Mouse (Mus musculus) naive thymus-derived CD4-positive, alpha-beta T cell, adult 2 months (primary cell): ENCODE measurements around the gene Sytl2.
A peak's percentile ranks its signal among the peaks of the same experiment; 100 is the strongest.

ENCODE experiments used
- DNase-seq: peaks from one replicate; pipeline ENCODE4 v3.0.0-alpha.2; 2011; ENCODE audit warnings: low read depth

The Sytl2 gene

DNA sequence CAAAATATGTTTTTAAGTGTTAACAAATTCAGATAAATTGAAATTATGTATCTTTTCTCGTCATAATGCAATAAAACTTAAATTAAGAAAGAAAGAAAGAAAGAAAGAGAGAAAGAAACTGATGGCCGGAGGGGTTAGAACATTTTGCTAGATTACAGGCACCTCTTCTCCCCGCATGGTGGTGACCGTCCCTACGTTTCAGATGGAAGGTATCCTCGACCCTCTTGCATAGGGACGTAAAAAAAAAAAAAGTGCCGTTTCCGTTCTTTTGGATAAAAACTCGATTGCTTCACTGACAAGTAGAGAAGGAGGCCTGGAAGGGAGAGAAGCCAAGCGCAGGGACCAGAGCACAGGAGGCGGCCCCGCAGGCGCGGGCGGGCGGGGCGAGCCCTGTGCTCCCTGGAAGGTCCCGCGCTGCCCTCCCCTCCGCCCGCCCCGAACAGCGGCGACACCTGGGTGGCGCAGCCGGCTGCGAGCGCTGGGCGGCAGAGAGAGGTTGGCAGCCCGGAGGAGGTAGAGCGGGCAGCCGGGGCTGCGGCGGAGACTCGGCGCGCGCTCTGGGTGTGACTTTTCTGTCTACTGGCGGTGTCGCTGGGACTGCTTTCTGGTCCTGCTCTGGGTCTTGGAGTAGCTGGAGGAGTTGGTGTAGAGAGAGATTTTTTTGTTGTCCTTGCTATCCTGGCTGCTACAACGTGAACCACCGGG is at the start of gene Sytl2:
Sytl2 (plus strand) TSS at position 311 of the 705 bp plus-strand sequence.
- peak; percentile 79 for DNase-seq

DNA sequence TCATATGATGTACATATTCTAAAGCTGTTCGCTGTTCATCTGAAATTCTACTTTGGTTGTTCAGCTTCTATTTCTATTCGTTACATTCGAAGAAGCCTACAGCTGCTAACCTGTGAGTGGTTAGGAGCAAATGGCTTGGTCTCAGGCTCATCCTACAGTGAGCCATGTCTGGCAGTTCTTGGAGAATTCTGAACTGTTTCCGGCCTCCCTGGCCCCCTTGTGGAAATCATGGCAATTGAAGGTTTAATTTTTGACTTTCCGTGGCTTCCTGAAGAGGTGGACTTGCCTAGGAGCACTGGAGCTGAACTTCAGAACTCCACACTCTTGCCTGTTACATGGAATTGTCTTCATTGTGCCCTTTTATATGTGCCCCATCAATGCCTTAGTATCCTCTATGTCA is 49.1 kb upstream of the Sytl2 start:
- no peak for DNase-seq

DNA sequence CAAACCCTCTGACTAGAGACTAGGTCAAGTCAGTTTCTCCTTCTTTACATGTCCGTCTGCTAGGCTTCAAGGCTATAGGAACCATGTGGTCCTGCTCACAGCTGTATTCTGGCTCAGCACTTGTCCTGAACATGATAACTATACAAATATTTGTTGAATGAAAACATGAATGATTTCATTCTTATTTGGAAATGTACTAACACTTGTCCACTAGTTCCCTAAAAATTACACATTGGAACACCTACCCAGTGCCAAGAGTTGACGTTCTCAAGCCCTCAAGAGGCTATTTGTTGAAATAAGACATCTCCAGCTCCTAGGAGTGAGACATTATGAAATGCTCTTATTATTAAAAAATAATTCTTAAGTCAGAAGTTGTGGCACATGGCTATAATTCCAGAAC is 43.4 kb upstream of the Sytl2 start:
- no peak for DNase-seq

DNA sequence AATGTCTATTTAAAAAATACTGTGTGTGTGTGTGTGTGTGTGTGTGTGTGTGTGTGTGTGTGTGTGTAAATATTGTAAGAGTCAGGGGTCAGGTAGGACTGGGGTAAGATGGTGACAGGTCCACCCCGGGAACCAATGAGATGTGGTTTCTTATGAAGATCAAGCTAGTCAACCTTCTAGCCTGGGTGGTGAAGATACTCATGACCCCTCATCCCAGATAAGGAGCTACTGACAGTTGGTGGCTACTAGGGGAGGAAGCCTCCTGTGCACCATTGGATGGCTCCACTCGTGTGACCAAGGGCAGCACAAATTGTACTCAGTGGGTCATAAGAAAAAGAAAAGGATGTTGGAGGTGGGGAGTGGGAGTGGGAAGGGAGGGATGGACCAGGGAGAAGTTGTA is 42.2 kb upstream of the Sytl2 start:
- DNase-seq, result no peak

DNA sequence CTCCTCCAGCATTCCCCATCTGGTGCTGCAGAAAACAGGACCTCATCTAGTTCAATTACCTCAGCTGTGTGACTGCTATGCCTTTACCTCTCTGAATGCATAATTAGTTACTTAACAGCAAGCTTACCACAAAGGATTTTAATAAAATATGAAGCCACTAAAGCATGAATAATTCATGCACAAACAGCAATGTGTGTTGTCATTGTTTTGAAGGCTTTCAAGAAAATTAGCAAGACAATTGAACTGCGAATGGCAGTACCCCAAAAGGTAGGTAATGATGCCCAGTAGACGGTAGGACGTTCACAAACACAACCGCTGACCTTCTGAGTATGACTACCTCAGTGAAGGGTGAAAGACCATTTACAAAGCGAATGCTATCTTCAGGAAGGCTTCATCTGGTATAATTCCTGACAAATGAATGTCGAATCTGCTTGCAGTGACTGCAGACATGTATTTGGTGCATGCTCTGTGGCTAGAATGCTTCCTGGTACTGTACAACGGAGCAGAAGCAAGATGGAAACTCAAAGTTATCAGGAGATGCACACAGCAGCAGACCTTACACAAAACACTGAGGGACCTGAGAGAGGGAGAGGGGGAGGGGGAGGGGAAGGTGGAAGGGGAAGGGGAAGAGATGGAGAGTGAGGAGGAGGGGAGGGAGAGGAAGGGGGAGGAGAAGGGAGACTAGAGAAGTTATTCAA is 40.0 kb upstream of the Sytl2 start:
- no peak for DNase-seq

DNA sequence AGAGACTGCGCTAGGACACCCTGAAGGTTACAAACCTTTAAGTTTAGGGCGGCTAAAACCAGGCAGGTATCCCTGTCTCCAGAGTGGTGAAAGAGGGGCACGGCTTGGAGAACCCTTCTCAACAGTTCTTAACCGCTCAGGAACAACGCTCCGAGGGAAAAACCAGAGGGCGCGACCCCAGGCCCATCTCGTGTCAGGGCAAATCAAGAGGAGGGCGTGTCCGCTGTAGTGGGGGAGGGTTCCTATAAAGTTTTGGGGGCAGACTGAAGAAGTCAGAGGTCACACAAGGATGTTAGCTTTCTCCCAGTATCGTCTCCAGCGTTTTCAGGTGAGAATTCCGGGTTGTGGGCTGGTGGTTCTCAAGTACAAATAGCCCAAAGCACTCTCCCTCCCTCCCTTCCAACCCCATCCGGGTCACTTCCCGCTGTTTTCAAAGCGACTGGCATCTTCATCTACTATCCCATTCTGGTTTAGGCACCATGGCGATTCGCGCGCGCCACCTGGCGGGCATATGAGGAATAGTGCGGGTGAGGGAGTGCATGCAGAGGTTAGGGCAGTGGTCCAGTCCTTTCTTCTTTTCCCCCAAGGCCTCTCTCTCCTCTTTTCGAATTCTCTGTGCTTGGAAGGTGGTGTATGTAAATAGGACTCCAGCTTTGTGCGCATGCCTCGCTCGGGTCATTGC is 36.6 kb upstream of the Sytl2 start, which contains the start of gene Ccdc83:
Ccdc83 (minus strand) TSS at position 489 of the 682 bp plus-strand sequence.
- DNase-seq, result peak; percentile 80

DNA sequence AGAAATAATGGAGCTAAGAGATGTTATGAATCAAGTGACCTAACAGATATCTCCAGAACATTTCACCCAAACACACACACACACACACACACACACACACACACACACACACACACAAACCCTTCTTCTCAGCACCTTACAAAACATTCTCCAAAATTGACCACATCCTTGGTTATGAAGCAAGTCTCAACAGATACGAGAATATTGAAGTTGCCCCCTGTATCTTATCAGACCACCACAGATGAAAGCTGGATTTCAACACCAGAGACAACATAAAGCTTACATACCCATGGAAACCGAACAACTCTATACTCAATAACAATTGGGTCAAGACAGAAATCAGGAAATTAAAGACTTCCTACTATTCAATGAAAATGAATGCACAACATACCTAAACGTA is 31.9 kb upstream of the Sytl2 start:
- DNase-seq, result no peak

DNA sequence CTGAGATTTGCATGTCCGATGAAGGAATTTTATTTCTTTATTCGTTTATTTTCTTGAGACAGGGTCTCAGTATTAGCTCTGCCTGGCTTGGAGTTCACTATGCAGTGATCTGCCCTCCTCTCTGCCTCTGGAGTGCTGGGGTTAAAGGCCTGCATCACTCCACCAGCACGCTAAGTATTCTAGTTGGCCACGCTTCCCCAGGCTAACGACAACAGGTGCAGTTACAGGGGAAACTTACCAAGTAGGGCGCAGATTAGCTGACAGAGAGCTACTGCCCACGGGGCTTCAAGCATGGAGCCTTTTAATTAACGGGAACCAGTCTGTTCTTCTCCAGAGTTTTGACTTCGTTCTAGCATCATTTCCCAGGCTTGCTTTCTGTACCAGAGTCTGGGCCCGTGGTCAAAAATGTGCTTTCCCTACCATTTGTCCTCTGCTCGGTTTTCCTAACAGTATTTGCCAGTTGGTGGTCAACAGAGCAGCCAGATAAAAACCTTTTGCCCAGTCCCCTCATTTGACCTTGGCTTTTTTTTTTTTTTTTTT is 27.4 kb upstream of the Sytl2 start:
- no peak for DNase-seq

DNA sequence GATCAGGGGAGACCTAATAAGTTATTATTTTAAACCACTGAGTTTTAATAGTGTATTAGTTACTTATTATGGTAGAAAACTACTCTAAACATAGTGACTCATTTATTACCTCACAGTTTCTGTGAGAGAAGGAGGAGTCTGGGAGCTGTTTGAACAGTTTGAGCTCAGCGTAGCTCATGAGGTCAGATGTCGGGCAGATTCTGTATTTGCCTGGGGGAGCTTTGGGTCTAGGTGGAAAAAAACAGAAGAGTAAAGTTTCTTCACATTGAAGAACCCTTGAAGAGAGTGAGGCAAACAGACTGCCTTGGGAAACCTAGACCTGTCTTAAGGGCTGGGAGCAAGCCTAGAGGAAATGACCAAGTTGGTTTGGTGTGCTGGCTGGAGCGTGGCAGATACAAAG is 24.8 kb upstream of the Sytl2 start:
- no peak for DNase-seq

DNA sequence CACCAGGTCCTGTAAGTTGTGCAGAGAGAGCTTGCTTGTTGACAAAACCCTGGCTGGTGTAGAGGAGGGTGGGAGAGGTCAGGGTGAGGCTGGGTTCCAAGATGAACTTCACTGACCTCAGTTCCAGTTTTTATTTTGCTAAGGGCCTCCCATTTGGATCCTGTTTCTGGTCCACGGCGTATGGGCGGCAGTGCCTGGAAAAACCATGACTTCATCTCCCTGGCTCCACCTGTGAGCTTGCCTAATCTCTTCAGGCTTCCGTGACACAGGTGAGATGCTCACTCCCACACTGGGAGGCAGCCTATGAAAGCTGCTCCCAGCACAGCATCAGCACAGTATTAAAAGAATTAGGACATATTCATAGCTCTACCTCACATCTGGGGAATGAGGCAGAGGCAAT is 24.3 kb upstream of the Sytl2 start:
- DNase-seq, result no peak

DNA sequence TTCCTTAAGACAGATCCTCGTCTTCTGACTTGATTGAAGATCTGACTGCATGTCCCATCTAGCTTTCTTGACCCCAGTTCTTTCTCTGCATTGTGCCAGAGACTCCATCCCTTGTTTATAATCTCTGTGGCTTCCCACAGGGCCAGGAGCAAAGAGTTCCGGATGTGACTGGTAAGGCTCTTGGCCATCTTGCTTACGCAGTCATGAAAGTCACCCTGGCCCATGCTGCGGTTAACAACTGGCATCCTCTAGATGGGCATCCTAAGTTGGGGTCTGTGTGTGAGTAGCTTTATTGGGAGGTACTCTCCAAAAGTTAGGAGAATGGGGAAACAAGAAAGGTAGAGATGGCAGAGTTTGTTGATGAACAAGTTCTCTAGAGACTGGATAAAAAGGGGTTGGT is 22.9 kb upstream of the Sytl2 start:
- DNase-seq, result no peak

DNA sequence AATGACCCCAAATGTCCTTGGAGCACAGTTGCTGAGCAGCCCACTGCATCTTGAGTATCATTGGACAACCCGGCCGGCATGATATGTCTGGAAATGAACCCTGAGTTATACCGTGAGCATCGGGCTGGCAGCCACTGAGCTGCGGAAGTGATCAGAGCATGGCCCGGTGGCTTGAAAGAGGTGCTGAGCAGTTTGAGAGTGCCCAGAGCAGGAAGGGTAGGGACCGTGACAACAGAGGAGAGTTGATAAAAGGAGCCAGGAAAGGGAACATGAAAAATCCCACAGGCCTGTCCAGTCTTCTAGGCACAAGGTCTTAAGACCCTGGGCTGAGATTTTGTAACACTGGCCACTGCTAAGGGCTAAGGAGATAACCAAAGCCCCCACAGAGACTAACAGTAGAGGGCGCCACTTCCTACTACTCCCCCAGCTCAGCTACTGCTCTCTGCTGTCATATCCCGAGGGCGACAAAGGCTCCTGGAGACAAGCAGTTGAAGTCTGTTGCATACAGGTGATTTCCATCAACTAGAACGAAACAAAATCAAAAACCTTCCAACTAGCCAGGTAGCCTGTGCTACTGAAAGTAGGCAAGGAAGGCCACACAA is 21.7 kb upstream of the Sytl2 start:
- DNase-seq, result peak; percentile 84

DNA sequence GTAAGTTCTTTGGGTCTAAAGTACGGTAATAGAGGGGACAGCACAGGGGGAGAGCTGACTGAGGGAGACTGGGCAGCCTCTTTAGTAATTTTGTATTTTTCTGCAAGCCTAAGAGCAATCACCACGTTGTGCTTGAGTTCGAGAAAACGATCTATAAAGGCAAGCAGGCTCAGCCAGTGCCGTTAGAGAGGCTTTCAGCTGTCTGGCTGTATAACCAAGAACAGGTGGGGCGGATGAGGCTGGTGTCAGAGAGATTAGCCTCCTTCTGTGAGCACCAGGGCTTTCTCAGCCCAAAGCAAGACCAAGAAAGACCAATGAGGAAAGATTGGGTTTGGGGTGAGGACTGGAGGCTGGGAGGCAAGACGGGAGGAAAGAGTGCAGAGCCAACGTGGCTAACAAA is 21.2 kb upstream of the Sytl2 start:
- DNase-seq, result no peak

DNA sequence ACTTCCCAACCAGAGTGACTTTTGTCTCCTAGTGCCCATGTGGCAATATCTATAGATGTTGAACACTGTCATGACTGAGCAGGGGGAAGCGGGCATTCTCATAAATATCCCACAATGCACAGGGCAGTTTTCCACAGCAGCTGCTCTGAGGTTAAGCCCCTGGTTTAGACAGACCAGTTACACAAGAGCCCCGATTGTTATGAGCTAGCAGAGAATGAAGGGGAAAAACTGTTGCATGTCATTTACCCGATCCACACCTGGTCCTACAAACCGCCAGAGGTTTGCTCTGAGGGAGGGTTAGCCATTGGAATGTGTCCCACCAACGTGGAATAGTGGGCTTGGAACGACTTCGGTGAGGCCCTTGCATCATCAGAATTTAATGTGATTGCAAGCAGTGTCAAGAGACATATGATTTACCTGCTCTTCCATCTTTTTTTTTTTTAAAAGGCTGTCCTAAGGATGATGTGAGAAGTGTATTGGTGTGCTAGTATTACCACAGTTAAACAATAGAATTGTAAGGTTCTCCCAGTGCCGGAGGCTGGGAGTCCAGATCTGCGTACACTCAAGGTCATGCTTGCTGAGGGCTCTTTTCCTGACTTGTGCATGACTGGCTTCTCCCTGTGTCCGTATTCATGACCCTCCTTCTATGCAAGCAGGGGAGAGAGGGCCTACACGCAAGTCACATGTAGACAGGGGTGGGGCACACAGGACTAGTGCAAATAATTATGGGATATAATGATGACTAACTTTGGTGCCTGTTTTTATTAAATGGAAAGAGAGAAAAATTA is 20.1 kb upstream of the Sytl2 start:
- no peak for DNase-seq

DNA sequence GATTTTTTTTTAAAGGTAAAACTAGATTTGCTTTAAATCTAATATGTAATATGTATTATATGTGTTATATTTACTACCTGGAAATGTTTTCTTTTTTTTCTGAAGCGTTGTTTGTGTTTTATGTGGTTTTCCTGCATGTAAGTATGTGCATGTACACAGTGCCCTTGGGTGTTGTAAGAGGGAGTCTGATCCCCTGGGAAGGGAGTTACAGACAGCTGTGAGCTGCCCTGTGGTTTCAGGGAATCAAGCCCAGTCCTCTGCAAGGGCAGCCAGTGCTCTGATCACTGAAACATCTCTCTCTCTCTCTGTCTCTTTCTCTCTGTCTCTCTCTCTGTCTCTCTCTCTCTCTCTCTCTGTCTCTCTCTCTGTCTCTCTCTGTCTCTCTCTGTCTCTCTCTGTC is 19.3 kb upstream of the Sytl2 start:
- DNase-seq, result no peak

DNA sequence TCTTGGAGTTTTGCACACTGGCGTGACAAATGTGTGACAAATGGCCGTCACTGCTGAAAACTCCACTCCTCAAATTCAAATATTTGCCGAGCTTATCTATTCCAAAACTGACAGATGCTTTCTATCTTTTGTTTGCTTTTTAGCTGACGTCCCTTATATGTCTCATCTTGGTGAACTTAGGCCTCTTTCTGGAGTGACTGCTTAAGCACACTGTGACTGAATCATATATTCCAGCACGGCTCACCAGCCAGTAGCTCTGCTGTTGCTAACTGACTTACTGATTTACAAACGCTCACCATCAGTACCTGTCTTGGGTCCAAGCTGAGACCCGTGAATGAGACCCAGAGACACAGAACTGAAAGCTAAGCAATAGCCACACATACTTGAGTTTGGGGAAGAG is 17.3 kb upstream of the Sytl2 start:
- no peak for DNase-seq

DNA sequence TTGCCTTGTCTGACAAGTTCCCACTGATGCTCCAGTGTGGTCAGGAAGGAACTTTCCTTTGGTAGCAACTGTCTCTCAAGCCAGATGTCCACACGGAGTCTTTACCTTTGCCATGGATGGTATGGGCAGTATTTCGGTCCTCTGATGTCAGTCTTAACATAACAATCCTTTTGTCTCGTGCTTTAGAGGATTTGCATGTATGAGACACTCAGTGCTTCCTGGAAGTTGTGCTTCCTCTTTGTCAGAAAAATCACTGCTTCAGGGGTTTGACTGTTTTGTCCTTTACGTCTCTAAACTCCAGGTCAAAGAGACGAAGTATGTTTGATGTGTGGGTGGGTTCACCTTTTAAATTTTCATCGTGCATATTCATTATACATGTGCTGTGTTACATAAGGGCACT is 10.2 kb upstream of the Sytl2 start:
- DNase-seq, result no peak

DNA sequence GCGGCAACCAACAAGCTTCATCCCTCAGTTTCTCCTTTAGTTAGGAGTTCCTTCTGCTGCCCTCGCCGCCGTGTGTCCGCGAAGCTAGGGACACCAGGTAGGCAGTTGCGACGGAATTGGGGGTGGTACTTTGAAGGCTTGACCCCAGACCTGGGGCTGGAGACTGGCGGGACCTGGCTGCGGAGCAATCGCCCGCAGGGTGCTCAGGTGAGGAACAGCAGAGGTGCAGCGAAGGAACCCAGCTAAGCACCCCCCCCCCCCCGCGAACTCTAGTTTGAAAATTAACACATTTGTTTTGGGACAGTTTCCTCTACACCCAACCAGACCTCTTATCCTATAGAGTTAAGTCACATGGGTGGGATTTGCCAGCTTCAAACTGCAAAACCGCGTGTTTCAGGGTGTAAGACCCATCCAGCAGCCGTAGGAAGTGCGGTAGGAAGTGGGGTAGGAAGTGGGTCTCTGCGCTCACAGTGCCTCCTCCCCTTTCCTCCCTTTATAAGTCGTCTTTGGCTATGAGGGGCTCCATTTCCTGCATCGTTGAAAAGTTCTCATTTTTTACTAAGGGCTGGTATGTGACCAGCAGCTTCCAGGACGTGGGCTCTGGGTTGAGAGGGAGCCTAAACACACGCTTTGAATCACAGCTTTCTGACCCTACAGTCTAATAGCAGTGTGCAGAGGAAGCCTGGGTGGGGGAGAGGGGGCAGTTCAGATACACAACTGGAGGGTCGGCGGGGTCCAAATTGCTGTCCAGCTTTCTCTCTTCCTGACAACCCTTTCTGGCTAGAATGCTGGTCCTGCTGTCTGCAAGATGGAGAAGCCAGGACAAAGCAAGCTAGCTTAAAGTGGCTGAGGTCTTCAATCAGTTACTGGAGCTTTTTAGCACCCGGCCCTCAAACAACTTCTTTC is 848 bp downstream of the Sytl2 start:
- DNase-seq, result peak; percentile 70

DNA sequence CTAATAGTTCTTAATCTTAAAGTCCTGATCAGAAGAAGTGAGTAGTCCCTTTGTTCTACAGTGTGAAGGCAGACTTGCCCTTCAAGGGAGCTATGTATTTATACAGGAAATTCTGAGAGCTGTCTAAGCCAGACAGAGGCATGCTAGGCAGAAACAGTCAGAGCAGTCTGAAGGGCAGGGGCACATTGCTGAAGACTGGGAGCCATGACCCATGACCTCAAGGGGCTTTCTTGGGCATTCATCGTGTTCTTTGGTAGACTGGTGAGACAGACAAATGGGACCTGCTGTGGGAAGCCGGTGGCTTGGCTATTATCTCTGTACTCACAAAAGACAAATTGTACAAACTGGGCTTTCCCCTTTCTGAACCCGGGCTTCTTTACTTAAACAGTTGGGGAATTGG is 4.0 kb downstream of the Sytl2 start:
- peak; percentile 35 for DNase-seq

DNA sequence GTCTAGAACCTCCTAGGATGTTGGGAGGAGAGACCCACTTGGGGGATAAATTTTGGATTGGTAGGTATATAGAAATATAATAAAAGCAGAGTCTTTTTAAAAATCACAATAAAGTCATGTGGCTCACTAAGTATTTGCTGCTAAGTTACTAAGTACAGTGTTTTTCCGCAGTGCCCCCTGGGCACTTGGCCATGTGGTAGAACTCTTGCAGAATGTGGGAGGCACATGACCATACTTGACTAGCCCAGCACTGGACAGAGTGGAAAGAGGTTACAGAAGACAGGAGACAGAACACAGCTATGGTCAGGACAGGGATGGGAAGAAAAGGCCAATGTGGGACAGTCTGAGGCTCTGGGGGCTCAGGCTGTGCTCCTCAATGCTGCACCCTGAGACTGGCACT is 4.9 kb downstream of the Sytl2 start:
- DNase-seq, result no peak

DNA sequence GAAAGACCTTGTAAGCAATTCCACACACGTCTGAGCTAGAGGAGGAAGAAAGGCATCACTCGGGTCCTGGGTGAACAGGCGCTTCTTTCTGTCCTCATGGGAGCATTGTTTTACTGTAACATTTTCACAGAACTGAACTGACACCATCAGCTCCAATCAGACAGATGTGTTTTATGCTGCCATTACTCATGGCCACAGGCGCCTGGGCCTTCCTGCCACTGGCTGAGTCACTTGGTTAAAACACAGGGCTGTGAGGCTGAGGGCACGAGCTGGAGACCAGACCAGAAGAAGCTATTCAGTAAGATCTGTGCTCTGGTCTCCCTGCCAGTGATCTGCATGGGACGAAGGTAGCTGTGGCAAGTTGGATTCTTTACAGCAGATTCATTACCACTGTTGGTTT is 6.0 kb downstream of the Sytl2 start:
- no peak for DNase-seq
